Comparison of ENCODE assay signal across 39 mouse cellular contexts in the genomic region with DNA sequence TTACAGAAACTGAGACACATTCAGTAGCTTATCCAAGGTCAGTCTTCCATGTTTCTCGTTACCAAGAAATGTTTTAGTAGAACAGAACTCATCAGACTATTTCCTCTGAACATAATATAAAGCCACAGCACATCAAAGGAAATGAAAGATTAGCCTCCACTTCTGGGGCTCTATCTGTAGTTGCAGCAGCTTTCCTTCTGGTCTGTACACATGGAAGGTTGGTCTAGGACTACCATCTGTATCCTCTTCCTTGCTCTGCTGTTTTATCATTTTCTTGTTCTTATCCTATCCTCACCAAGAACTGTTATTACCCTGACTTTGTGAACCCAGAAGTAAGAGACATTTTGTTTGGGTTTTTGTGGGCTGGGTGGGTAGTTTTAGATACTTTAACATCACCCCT. TPM values are rescaled to one million over a fixed set of nuclear protein-coding genes. Genes with fewer than 3 reads are reported as not detected.
"Had no signal": no experiment of that assay in that cellular context is flagged by ENCODE, and none has a peak within 500 bp of the region (broad histone marks: within the 10 kb centered on the region; RNA-seq: fewer than 3 reads in every experiment).

No protein-coding gene starts in this region.

- H3K27me3 ChIP-seq: heart, embryonic 12.5 days; hindbrain, embryonic 12.5 days; intestine, embryonic 15.5 days; limb, embryonic 12.5 days; liver, embryonic 13.5 days had no signal

- H3K27ac ChIP-seq: heart, adult 2 months; hindbrain, embryonic 10.5 days; hindbrain, embryonic 12.5 days; hindbrain, embryonic 14.5 days; intestine, embryonic 15.5 days; layer of hippocampus, adult 2 months; left cerebral cortex, adult 2 months; limb, embryonic 10.5 days; limb, embryonic 12.5 days; liver, embryonic 13.5 days had no signal

- H3K4me3 ChIP-seq: heart, adult 2 months; heart, embryonic 12.5 days; hindbrain, embryonic 10.5 days; hindbrain, embryonic 12.5 days; intestine, embryonic 15.5 days; layer of hippocampus, adult 2 months; left cerebral cortex, adult 2 months; limb, embryonic 10.5 days; limb, embryonic 12.5 days; liver, embryonic 13.5 days had no signal

- H3K4me1 ChIP-seq: intestine, embryonic 15.5 days; limb, embryonic 10.5 days; limb, embryonic 12.5 days had no signal

- ATAC-seq: hindbrain, embryonic 16.5 days; inflammation-experienced regulatory T-cells, adult 6 months; intestine, embryonic 15.5 days; intestine, postnatal 0 days had no signal

- DNase-seq: gastrocnemius, postnatal 14 days; gastrocnemius, postnatal 36 days; heart, adult 11 months; heart, adult 2 months; heart, postnatal 10 days; heart, postnatal 4 days; kidney, adult 18-20 months; kidney, adult 8-10 months; kidney, postnatal 10 days; kidney, postnatal 25 days; kidney, postnatal 4 days; liver; liver, embryonic 13.5 days had no signal

RNA-seq across cellular contexts. Expression of a gene that starts 14.9 kb away (rescaled TPM):
- total RNA-seq: gastrocnemius, adult 18-20 months; gastrocnemius, adult 8-10 months; gastrocnemius, postnatal 14 days; gastrocnemius, postnatal 36 days; heart, adult 2 months; heart, postnatal 10 days; heart, postnatal 25 days; heart, postnatal 4 days; layer of hippocampus, adult 2 months; layer of hippocampus, postnatal 10 days; layer of hippocampus, postnatal 25 days; left cerebral cortex, adult 2 months; left cerebral cortex, postnatal 14 days; left cerebral cortex, postnatal 36 days had no signal
- polyA plus RNA-seq: gonadal fat pad, adult 2 months; heart, adult 2 months; heart, embryonic 12.5 days; heart, embryonic 14.5 days; heart, embryonic 16.5 days; hindbrain, embryonic 10.5 days; hindbrain, embryonic 12.5 days; hindbrain, embryonic 14.5 days; hindbrain, embryonic 16.5 days; inflammation-experienced regulatory T-cells, adult 6 months; intestine, embryonic 15.5 days; intestine, postnatal 0 days; kidney, embryonic 14.5 days; kidney, embryonic 16.5 days; limb, embryonic 10.5 days; limb, embryonic 12.5 days; limb, embryonic 14.5 days; liver, embryonic 11.5 days; liver, embryonic 13.5 days had no signal
